Mouse (Mus musculus) cortical plate, adult 2 months (tissue): ENCODE data around the gene Mrpl12. TPM values are rescaled to one million over a fixed set of nuclear protein-coding genes. Genes with fewer than 3 reads are reported as not detected.
A peak's percentile ranks its signal among the peaks of the same experiment; 100 is the strongest.

Source experiments
- H3K27ac ChIP-seq: fragments of 200-500 bp; 2 replicates; pipeline ENCODE4 v1.5.1; 2012; ENCODE audit warnings: low read length, control low read depth, inconsistent platforms; ENCODE audit not compliant: insufficient read depth
- H3K4me1 ChIP-seq: fragments of 200-500 bp; 2 replicates; pipeline ENCODE4 v1.6.1; 2011; ENCODE audit warnings: low read length; ENCODE audit not compliant: control insufficient read depth, insufficient read depth
- H3K4me3 ChIP-seq: fragments of 200-500 bp; 2 replicates; pipeline ENCODE4 v1.5.1; 2011; ENCODE audit warnings: mild to moderate bottlenecking, low read length, control low read depth; ENCODE audit not compliant: insufficient read depth
- CTCF ChIP-seq: fragments of 200-500 bp; IDR thresholded peaks from 2 replicates; pipeline ENCODE4 v1.5.1; 2011; ENCODE audit warnings: mild to moderate bottlenecking, control low read depth, low read length; ENCODE audit not compliant: insufficient read depth; ENCODE audit errors: extremely low read depth
- POLR2A ChIP-seq: fragments of 200-500 bp; IDR thresholded peaks from 2 replicates; pipeline ENCODE4 v1.6.1; 2011; ENCODE audit warnings: mild to moderate bottlenecking, low read length, control low read depth; ENCODE audit not compliant: insufficient read depth; ENCODE audit errors: extremely low read depth
- polyA plus RNA-seq: library from polyadenylated mRNA; depleted of rRNA; stranded (reverse); fragments of >200 nt; gene quantifications from 2 replicates; pipeline ENCODE4 v1.2.3, GENCODE M21; 2012

Mrpl12 gene
- polyA plus RNA-seq, 1 experiment = 96.3 TPM

DNA sequence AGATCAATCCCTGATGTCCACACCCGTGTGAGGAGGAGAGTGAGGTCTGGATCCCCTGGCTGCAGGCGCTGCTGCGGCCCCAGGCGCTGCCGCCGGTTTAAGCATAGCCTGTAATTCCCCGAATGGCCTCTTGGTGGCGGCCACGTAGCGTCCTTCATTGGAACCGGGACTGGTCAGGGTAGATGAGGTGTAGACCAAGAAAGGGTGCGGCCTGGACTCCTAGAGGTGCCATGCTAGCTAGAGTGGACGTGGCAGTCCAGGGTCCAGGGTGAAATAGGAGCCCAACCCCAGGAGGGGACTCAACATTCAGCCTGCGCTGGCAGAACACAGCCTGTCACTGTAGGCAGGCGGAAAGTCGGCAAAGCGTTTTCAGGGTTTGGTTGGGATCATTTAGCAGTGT lies 31.2 kb downstream of the Mrpl12 start:
- peaks cover 4% of the 10 kb centered on the region; the same call in 1 of the 2 replicates for H3K4me1 ChIP-seq
- TF ChIP-seq POLR2A = no peak
- TF ChIP-seq CTCF = peak; percentile 94
- no peak overlapping the region for H3K27ac ChIP-seq
- no peak overlapping the region for H3K4me3 ChIP-seq

DNA sequence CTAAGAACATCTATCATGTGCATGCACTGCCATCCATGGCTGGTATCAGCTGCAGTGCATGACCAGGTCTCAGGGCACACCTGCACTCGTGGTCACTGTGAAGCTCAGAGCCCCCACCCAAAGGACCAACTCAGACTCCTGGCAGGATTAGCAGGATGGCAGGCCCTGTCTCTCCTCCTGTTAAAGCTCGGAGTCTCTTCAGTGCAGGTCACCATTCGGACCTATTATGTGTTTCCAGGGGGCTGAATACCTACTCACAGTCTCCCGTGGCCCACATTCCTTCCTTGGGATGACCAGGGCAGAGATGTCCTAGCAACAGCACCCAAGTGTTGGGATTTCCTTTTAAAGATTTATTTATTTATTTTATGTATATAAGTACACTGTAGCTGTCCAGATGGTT lies 32.7 kb downstream of the Mrpl12 start:
- H3K27ac ChIP-seq = no peak overlapping the region
- H3K4me3 ChIP-seq = no peak overlapping the region
- H3K4me1 ChIP-seq = peaks cover 4% of the 10 kb centered on the region; the same call in 1 of the 2 replicates
- TF ChIP-seq CTCF = no peak
- TF ChIP-seq POLR2A = no peak

- no peak for TF ChIP-seq CTCF
- Histone ChIP-seq H3K4me1 (peaks cover 4% of the 10 kb centered on the region; the same call in 1 of the 2 replicates), H3K27ac (no peak overlapping the region), H3K4me3 (no peak overlapping the region)
These were observed 33.6 kb downstream of the Mrpl12 start for GRCm38 (mm10) chr11:120518027-120518426.

GRCm38 (mm10) chr11:120518558-120518957 lies 34.1 kb downstream of the Mrpl12 start:
- no peak overlapping the region for H3K27ac ChIP-seq
- peaks cover 4% of the 10 kb centered on the region; the same call in 1 of the 2 replicates for H3K4me1 ChIP-seq
- H3K4me3 ChIP-seq = no peak overlapping the region
- TF ChIP-seq POLR2A (no peak), CTCF (no peak)

- TF ChIP-seq POLR2A (no peak), CTCF (no peak)
- Histone ChIP-seq H3K4me3 (no peak overlapping the region), H3K27ac (no peak overlapping the region), H3K4me1 (peaks cover 4% of the 10 kb centered on the region; the same call in 1 of the 2 replicates)
These were observed 35.3 kb downstream of the Mrpl12 start for GRCm38 (mm10) chr11:120519738-120520137.

DNA sequence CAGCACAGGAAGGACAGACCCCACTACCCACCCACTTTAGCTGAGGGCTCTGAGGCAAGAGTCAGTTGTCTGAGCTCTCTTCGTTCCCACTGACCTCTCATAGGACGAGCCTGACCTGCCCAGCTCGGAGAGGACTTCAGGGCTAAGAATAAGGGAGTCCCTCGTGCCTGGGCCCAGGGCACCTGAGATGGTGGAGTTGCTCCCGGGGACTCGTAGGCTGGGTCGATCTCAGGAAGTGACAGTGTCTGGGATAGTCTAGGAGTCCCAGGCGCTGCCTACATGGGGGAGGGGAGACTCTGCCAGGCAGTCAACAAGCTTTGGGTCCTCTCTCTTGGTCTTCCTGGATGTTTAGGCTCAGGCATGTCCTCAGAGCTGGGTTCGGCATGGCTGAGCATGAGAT lies 36.1 kb downstream of the Mrpl12 start:
- H3K4me1 ChIP-seq = peaks cover 4% of the 10 kb centered on the region; the same call in 1 of the 2 replicates
- no peak for TF ChIP-seq POLR2A
- no peak for TF ChIP-seq CTCF
- no peak overlapping the region for H3K4me3 ChIP-seq
- no peak overlapping the region for H3K27ac ChIP-seq

DNA sequence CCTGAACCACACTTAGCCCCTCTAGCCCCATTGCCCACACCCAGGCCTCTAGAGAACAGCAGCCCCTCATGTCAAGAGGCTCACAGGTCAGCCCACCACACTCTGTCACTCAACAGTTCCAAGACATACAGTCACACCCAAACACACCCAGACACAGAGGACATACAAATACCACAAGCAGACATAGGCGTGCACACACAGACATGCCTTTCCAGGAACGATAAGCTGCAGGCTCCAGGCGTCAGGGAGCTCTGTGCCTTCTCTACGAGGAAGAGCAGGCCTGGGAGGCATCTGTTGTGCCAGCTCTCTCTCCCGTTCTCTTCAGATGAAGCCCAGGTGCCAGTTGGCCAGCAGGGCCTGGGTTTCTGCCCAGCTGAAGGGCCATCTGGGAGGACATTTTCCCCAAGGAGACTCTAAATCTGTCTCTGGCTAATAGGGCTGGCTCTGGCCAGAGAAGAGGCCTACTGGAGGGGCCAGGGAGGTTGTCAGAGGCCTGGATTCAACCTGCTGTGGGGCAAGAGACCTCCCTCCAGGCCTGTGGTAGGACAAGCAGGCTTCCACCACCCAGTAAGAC lies 36.6 kb downstream of the Mrpl12 start:
- no peak for TF ChIP-seq POLR2A
- TF ChIP-seq CTCF = no peak
- Histone ChIP-seq H3K4me1 (peaks cover 4% of the 10 kb centered on the region; the same call in 1 of the 2 replicates), H3K4me3 (no peak overlapping the region), H3K27ac (no peak overlapping the region)

DNA sequence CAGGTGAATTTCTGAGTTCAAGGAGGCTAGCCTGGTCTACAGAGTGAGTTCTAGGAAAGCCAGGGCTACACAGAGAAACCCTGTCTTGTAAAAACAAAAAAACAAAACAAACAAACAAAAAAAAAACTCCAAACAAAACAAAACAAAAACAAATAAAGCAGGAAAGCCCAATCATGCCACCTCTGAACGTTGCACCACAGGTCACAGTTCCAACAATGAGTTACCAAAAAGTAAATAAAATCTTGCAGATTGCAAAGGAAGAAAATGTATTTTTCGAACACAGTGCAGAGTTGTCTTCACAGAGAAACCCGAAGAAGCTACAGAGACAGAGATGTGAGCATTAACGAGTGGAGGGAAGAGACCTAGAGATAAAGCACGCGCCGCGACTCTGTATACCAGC lies 38.2 kb downstream of the Mrpl12 start:
- no peak overlapping the region for H3K27ac ChIP-seq
- no peak for TF ChIP-seq CTCF
- no peak for TF ChIP-seq POLR2A
- H3K4me3 ChIP-seq = no peak overlapping the region
- H3K4me1 ChIP-seq = peaks cover 4% of the 10 kb centered on the region; the same call in 1 of the 2 replicates

DNA sequence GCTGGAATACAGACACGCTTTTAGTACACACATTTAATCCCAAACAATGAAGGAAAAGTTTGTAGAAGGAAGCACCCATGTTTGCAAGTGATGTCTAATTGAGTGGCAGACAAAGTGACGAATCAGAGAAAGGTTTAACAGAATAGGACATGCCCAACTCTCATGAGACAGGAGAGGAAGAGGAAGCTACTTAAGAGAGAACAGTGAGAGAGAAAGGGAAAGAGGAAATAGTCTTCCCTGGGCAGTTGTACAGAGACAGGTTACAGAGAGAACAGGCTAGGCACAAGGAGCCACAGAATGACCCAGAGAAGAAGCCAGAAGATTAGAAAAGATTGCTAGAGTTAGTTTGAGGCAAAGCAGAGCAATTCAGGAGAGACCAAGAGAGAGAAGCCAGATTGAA lies 41.5 kb downstream of the Mrpl12 start:
- H3K27ac ChIP-seq = no peak overlapping the region
- H3K4me3 ChIP-seq = no peak overlapping the region
- TF ChIP-seq CTCF (no peak), POLR2A (no peak)
- H3K4me1 ChIP-seq = no peaks in the 10 kb centered on the region

GRCm38 (mm10) chr11:120527690-120528354 lies 43.4 kb downstream of the Mrpl12 start:
- Histone ChIP-seq H3K4me1 (no peaks in the 10 kb centered on the region), H3K4me3 (no peak overlapping the region), H3K27ac (no peak overlapping the region)
- TF ChIP-seq CTCF (no peak), POLR2A (no peak)
